Mouse (Mus musculus) liver, embryonic 11.5 days (tissue): ENCODE data around the gene Hoxa6. TPM values are rescaled to one million over a fixed set of nuclear protein-coding genes. Genes with fewer than 3 reads are reported as not detected.
A peak's percentile ranks its signal among the peaks of the same experiment; 100 is the strongest.

Experiments
- ATAC-seq: fragments of 200-750 bp; cut with Nextera tagmentation; replicated peaks from 2 replicates; pipeline ENCODE4 v1.8.0; 2017; ENCODE audit warnings: moderate number of reproducible peaks, mild to moderate bottlenecking, moderate TSS enrichment, moderate library complexity; ENCODE audit not compliant: low FRiP score
- DNase-seq: peaks from one replicate; pipeline ENCODE4 v3.0.0-alpha.2; 2017; ENCODE audit warnings: low spot score
- H3K27ac ChIP-seq: fragments of 300-500 bp; sonication (generic); 2 replicates; pipeline ENCODE4 v1.5.1; 2014; ENCODE audit warnings: mild to moderate bottlenecking, low read depth, low read length, control low read depth
- H3K27me3 ChIP-seq: fragments of 300-500 bp; sonication (generic); replicated peaks from 2 replicates; pipeline ENCODE4 v1.6.1; 2014; ENCODE audit warnings: low read length, mixed read lengths; ENCODE audit not compliant: control insufficient read depth, insufficient read depth
- H3K36me3 ChIP-seq: fragments of 300-500 bp; sonication (generic); 2 replicates; pipeline ENCODE4 v1.6.1; 2014; ENCODE audit warnings: mild to moderate bottlenecking, low read length, moderate library complexity, mixed read lengths; ENCODE audit not compliant: control insufficient read depth, insufficient read depth
- H3K4me1 ChIP-seq: fragments of 300-500 bp; sonication (generic); replicated peaks from 2 replicates; pipeline ENCODE4 v1.6.1; 2014; ENCODE audit warnings: low read length, mixed read lengths; ENCODE audit not compliant: control insufficient read depth, insufficient read depth
- H3K4me2 ChIP-seq: fragments of 300-500 bp; sonication (generic); 2 replicates; pipeline ENCODE4 v1.6.1; 2014; ENCODE audit warnings: mild to moderate bottlenecking, control low read depth, moderate library complexity
- H3K4me3 ChIP-seq: fragments of 300-500 bp; sonication (generic); 2 replicates; pipeline ENCODE4 v1.5.1; 2014; ENCODE audit warnings: low read depth, low read length, control low read depth
- H3K9ac ChIP-seq: fragments of 300-500 bp; sonication (generic); 2 replicates; pipeline ENCODE4 v1.6.1; 2014; ENCODE audit warnings: low read depth, low read length, control low read depth
- H3K9me3 ChIP-seq: fragments of 300-500 bp; sonication (generic); 2 replicates; pipeline ENCODE4 v1.6.1; 2016; ENCODE audit warnings: low read length, inconsistent platforms, mixed read lengths; ENCODE audit not compliant: control insufficient read depth
- WGBS: fragments of 180-500 bp; shearing (Covaris S2); extraction: QIAGEN DNeasy Blood & Tissue Kit; methylation state at CpG from one replicate; pipeline ENCODE4 v1.1.7; 2014; 5-methylcytosine and 5-hydroxymethylcytosine counted together
- polyA plus RNA-seq: library from polyadenylated mRNA; unstranded; fragments of >200 nt; fragmentation: Nextera tagmentation; extraction: Ambion mirVana; gene quantifications from 2 replicates; pipeline ENCODE4 v1.2.1, GENCODE M21; 2014

Gene Hoxa6
- polyA plus RNA-seq, 1 experiment from 2014 or later: 0.45 TPM

- no peaks in the 10 kb centered on the region for H3K4me1 ChIP-seq
- no peak overlapping the region for H3K9ac ChIP-seq
- WGBS: 2% methylated on average over 16 of the region's 16 CpGs
- H3K4me3 ChIP-seq: no peak overlapping the region
- DNase-seq (no peak), ATAC-seq (no peak)
- peak overlapping the region; percentile 12; the same call in 1 of the 2 replicates for H3K4me2 ChIP-seq
- H3K36me3 ChIP-seq: no peaks in the 10 kb centered on the region
- no peaks in the 10 kb centered on the region for H3K9me3 ChIP-seq
- H3K27me3 ChIP-seq: peaks cover 100% of the 10 kb centered on the region
- H3K27ac ChIP-seq: no peak overlapping the region
These were observed 40.9 kb upstream of the Hoxa6 start for GRCm38 (mm10) chr6:52249415-52249738.

- ATAC-seq (no peak), DNase-seq (no peak)
- H3K9me3 ChIP-seq: no peaks in the 10 kb centered on the region
- no peak overlapping the region for H3K9ac ChIP-seq
- whole genome bisulfite sequencing: 2% methylated on average over 27 of the region's 27 CpGs
- H3K4me1 ChIP-seq: no peaks in the 10 kb centered on the region
- H3K27ac ChIP-seq: no peak overlapping the region
- no peak overlapping the region for H3K4me2 ChIP-seq
- no peaks in the 10 kb centered on the region for H3K36me3 ChIP-seq
- no peak overlapping the region for H3K4me3 ChIP-seq
- H3K27me3 ChIP-seq: peaks cover 100% of the 10 kb centered on the region
These were observed 40.3 kb upstream of the Hoxa6 start for GRCm38 (mm10) chr6:52248638-52249414.

GRCm38 (mm10) chr6:52247766-52248637 is 39.5 kb upstream of the Hoxa6 start:
- Histone ChIP-seq H3K36me3 (no peaks in the 10 kb centered on the region), H3K4me2 (no peak overlapping the region), H3K4me1 (no peaks in the 10 kb centered on the region), H3K9me3 (no peaks in the 10 kb centered on the region), H3K27ac (no peak overlapping the region), H3K27me3 (peaks cover 100% of the 10 kb centered on the region), H3K4me3 (no peak overlapping the region), H3K9ac (no peak overlapping the region)
- ATAC-seq (no peak), DNase-seq (peak; percentile 39)
- WGBS: 3% methylated on average over 23 of the region's 23 CpGs

- DNase-seq: no peak
- peaks cover 100% of the 10 kb centered on the region for H3K27me3 ChIP-seq
- H3K36me3 ChIP-seq: no peaks in the 10 kb centered on the region
- H3K4me1 ChIP-seq: no peaks in the 10 kb centered on the region
- no peak overlapping the region for H3K4me2 ChIP-seq
- no peak for ATAC-seq
- no peak overlapping the region for H3K27ac ChIP-seq
- no peak overlapping the region for H3K4me3 ChIP-seq
- H3K9ac ChIP-seq: no peak overlapping the region
- 4% methylated on average over 3 of the region's 3 CpGs for WGBS
- no peaks in the 10 kb centered on the region for H3K9me3 ChIP-seq
These were observed 38.4 kb upstream of the Hoxa6 start for GRCm38 (mm10) chr6:52246916-52247315.

- no peak overlapping the region for H3K9ac ChIP-seq
- DNase-seq (peak; percentile 43), ATAC-seq (no peak)
- no peak overlapping the region for H3K4me3 ChIP-seq
- H3K4me2 ChIP-seq: no peak overlapping the region
- H3K27ac ChIP-seq: no peak overlapping the region
- no peaks in the 10 kb centered on the region for H3K4me1 ChIP-seq
- under 1% methylated on average over 26 of the region's 26 CpGs for WGBS
- H3K27me3 ChIP-seq: peaks cover 100% of the 10 kb centered on the region
- H3K9me3 ChIP-seq: no peaks in the 10 kb centered on the region
- no peaks in the 10 kb centered on the region for H3K36me3 ChIP-seq
These were observed 37.9 kb upstream of the Hoxa6 start for GRCm38 (mm10) chr6:52246403-52246803.

- Histone ChIP-seq H3K4me2 (no peak within 1 kb of the TSS), H3K27ac (no peak within 1 kb of the TSS), H3K9me3 (no peaks in the 10 kb centered on the region), H3K27me3 (peaks cover 100% of the 10 kb centered on the region), H3K9ac (no peak within 1 kb of the TSS), H3K36me3 (no peaks in the 10 kb centered on the region), H3K4me3 (0 out of 2 replicates have a peak within 1 kb of the TSS, but pooled peaks have one; percentile 10), H3K4me1 (no peaks in the 10 kb centered on the region)
- no peak for ATAC-seq
- no peak for DNase-seq
- 1% methylated on average over 20 of the region's 20 CpGs for WGBS
These were observed 37.2 kb upstream of the Hoxa6 start, which contains the start of gene Hoxa11 for GRCm38 (mm10) chr6:52245757-52246142. Gene Hoxa11, minus strand, starts transcription at chr6:52245810.

- Histone ChIP-seq H3K4me2 (no peak overlapping the region), H3K27ac (no peak overlapping the region), H3K9ac (no peak overlapping the region), H3K36me3 (no peaks in the 10 kb centered on the region), H3K27me3 (peaks cover 100% of the 10 kb centered on the region), H3K4me3 (0 out of 2 replicates have a peak overlapping the region, but pooled peaks have one; percentile 10), H3K4me1 (no peaks in the 10 kb centered on the region), H3K9me3 (no peaks in the 10 kb centered on the region)
- WGBS: 2% methylated on average over 65 of the region's 71 CpGs
- no peak for ATAC-seq
- peak; percentile 57 for DNase-seq
These were observed 36.7 kb upstream of the Hoxa6 start for GRCm38 (mm10) chr6:52245040-52245756.

GRCm38 (mm10) chr6:52244471-52245039 is 36.0 kb upstream of the Hoxa6 start:
- ATAC-seq: no peak
- no peaks in the 10 kb centered on the region for H3K4me1 ChIP-seq
- no peak overlapping the region for H3K9ac ChIP-seq
- H3K9me3 ChIP-seq: no peaks in the 10 kb centered on the region
- H3K4me2 ChIP-seq: no peak overlapping the region
- H3K4me3 ChIP-seq: 0 out of 2 replicates have a peak overlapping the region, but pooled peaks have one; percentile 10
- peaks cover 100% of the 10 kb centered on the region for H3K27me3 ChIP-seq
- H3K36me3 ChIP-seq: no peaks in the 10 kb centered on the region
- no peak overlapping the region for H3K27ac ChIP-seq
- WGBS: 2% methylated on average over 23 of the region's 23 CpGs
- DNase-seq: no peak
